Mouse (Mus musculus): ENCODE data around the gene Ptgr1.

Gene Ptgr1

DNA sequence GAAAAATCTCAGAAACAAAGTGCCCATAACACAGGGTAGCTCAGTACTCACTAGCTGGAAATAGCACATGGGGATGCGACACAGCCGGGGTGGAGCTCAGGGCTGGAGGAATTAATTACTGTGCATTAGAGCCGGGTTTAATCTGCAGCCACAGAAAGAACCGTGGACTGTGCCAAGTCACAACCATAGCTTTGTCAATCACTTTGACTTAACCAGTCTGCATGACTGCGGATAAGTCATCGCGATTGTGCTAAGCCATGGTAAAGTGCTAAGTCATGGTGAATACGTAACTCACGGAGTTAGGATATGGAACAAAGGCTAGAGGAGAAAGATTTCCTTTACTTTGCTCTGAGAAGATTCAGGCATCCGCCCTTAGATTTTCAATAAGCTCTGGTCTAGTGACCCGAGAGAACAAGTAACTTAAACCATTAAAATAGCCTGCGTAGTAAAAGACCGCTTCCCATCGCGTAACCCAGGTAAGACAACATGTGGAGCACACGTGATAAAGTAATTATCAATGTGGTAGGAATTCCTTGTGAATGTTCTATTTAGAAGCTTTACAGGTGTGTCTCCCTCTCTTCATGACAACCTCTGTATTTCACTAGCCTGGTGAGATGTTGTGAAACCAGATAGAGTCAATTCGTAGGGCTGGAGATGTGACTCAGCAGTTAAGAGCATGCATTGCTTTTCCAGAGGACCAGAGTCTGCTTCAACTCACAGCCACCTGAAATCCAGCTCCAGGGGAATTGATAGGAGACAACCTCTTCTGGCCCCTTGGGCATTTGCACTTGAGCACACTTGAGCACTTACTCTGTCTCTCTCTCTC is 3.9 kb upstream of the Ptgr1 start:
- no peak for DNase-seq (ENCODE audit: low read depth, low spot score)

DNA sequence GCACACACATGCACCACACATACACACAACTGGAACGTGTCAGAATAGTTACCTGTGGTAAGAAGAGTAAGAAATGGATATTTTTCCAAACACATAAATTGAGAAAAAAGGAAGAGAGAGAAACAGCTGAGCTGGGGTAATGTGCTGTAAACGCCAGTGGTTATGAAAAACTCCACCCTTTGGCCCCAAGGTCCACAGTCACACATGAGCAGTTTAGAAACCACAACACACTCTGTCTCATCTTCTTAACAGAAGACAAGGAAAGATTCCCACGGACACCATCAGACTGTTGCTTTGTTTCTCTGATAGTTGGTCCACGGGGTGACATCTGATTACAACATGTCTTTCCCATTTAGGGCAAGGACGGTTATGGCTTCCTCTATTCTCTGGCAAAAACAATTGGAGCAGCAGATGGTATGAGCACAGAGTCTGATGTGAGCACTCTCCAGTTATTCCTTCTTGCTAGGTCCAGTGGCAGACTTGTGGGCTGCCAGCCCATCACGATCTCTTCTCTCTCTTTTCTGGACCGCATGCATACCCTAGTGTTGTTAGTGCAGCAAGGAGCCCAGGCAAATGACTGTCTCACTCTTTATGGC is 2.5 kb upstream of the Ptgr1 start:
- DNase-seq (ENCODE audit: low read depth, low spot score), result peak; percentile 41

DNA sequence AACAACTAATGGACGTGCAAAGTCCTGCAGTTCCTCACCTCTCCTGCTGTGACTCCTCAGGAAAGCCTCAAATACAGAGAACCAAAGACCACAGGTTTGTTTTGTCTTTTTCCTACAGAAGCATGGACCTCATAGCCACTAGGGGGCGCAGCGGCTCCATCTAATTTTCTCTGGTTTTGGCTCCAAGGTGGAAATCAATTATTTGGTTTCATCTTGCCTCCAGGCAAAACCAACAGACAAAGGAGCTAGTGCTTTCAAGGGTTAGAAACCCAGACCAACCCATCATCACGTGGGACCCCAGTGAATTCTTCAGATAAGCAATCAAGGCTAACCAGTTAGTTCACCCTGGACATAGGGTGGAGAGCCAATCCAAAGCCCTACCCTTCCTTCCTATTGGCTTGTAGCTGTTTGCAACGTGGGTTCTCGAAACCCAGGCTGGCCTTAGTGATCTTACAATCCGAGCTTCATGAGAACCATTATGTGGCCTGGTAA is 1.7 kb downstream of the Ptgr1 start:
- peak; percentile 76 for DNase-seq (ENCODE audit: low read depth, low spot score)

DNA sequence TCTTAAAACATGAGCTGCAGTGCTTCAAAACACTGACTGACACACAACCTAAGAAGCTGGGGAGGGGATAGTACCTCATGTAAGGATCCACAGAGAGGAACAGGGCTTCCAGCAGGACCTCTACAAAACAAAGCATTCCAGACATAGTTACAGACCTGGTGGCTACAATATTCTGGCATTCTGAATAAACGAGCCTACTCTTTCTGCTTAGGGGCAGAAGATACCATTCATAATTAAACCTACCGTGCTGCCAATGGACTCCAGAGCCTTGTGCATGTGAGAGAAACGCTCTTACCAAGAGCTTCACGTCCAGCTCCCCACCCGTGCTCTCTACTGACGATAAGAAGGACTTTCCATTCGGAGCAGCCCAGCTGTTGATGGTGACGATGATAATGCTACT is 4.1 kb downstream of the Ptgr1 start:
- DNase-seq (ENCODE audit: low read depth, low spot score), result no peak

DNA sequence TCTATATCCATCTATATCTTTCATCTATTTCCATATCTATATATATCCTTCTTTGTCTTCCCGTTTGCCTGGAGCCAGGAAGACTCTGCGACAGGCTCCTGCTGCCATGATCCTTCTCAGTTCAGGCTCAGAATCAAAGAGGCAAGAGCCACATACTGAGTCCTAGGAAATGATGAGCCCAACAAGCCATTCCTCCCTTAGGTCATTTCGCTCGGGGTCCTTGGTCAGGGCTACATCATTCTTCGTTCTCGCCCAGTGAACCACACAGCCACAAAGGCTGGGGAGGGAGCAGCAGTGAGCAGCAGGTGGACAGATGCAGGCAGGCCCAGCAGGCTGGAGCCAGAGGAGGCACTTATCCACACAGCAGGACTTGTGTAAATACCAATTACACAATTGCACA is 5.5 kb downstream of the Ptgr1 start:
- DNase-seq (ENCODE audit: low read depth, low spot score), result no peak

DNA sequence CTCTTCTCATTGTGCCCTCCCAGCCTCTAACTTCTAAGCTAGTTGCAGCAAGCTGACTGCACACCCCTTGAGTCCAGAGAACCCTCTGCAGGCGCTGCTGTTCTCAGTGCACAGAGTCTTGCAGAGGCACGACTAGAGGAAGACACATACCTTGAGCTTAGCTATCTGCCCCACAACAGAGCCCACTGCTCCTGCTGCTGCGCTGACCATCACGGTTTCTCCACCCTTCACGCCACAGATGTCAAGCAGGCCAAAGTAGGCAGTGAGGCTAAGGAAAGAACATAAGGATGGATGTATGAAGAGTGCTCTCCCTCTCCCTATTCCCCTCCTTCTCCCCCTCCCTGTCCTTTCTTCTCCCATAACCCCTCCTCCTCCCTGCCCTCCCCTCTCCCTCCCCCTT is 11.2 kb downstream of the Ptgr1 start:
- no peak for DNase-seq (ENCODE audit: low read depth, low spot score)

DNA sequence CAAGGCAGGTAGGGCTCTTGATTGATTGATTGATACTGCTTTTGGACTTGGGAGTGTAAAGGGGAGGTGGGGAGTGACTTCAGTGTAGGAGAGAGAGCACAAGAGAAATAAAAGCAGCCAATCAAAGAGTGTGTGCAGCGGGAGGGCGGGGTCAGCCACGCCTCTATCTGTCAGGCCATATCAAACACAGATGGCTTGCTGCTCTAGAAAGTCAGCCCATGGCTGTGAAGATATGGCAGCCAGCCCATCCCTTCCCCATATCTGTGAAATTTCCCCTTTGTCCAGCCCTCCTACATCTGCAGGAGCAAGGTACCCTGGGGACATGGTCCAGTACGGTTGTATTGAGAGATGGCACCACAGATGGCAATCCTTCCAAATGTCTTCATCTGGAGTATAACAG is 16.2 kb downstream of the Ptgr1 start:
- DNase-seq (ENCODE audit: low read depth, low spot score), result no peak

DNA sequence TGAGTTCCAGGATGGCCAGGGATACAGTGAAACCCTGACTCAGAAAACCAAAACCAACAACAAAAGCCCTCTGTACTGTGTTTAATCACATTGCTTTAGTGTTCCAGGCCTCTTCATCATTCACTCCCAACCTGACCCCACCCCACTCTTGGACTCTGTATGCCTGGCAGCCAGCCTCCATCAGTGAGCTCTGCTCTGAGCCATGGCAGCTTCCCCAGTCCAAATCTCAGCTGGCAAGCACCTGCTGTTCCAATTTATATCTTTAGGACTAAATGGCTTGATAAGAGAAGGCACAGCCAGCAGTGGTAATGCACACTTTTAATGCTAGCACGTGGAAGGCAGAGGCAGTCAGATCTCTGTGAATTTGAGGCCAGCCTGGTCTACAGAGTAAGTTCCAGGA is 21.8 kb downstream of the Ptgr1 start:
- no peak for DNase-seq (ENCODE audit: low read depth, low spot score)

DNA sequence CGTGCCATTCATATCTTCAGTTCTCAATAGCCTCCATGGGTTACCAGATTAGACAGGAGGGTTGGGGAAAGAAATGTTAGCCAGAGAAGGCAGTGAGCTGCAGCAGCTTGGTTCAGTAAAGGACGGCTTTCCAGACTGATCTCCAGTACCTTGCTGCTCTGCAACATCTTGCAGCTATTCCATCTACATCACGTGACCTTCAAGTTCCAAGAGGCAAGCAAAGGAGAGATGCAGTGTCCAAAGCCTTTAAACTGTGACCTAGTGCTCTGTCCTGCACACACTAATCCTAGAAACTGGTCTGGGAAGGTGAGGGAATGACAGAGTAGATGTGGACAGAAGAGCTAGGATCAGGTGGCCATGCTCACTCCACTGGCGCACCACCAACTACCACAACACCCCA is 23.6 kb downstream of the Ptgr1 start:
- no peak for DNase-seq (ENCODE audit: low read depth, low spot score)

DNA sequence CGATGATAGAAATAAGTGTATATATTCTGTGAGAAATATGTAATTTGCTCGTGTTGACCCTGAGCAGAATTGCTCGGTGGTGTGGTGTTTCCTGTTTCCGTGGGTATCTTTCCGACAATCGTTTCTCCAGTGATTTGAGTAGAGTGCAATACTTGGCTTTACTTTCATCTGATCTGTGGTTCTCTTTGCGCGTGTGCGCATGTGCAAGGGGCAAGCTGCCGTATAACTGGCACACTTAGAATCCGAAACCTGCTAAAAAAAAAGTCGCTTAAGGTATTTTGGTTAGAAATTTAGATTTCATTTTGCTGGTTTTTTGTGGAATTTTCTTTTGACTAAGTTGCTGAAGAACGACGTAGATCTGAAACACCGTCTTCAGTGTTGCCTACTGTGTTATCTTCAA is 25.2 kb downstream of the Ptgr1 start:
- no peak for DNase-seq (ENCODE audit: low read depth, low spot score)

DNA sequence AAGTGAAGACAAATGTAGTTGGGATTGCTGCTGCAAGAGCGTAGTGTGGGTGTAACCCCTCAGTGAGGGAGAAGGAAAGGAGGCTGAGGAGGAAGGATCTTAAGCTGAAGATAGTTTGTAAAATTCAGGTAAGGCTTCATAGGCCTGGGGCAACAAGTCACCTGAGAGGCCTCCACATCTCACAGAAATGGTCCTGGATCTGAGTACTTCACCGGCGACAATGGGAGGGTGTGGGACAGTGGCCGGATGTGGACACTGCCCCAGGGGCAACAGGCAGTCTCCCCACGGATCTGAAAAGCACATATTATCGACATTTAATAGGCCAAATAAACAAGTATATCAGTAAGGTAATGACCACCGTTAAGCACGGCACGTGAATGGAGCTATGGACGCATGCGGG is 34.3 kb downstream of the Ptgr1 start:
- DNase-seq (ENCODE audit: low read depth, low spot score), result no peak

DNA sequence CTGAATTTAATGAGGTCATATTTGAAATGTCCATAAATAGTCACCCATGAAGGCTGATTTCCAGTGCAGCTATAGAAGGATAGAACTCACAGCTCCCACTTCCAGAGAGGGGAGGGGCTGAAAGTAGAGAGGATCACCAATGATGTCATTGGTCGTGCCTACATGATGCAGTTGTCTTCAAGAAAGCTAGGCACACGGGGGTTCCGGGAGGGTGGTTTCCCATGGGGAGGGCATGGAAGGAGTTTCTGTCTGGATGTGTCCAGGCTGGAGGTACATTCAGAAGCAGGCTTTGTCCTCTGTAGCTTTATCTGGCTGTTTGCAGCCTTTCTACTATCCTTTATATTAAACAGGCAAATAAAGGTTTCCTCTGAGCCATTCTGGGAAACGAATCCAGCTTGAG is 38.5 kb downstream of the Ptgr1 start:
- no peak for DNase-seq (ENCODE audit: low read depth, low spot score)

DNA sequence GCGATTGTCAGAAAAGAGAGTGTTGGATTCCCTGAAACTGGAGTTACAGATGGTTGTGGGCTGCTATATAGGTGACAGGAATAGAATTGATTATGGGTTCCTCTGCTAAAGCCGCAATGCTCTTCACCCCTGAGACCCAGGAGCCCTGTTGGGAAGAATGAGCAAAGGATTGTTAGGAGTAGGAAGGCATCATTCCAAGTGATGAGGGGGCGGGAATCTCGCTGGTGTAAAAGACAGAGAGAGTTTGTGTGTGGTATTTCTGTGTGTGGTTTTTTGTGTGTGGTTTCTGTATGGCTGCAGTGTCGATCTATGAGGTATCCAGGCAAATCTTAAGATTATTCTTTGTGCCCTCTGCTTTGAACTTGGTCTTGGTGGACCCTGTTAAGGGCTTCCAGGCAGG is 42.2 kb downstream of the Ptgr1 start:
- DNase-seq (ENCODE audit: low read depth, low spot score), result peak; percentile 76

DNA sequence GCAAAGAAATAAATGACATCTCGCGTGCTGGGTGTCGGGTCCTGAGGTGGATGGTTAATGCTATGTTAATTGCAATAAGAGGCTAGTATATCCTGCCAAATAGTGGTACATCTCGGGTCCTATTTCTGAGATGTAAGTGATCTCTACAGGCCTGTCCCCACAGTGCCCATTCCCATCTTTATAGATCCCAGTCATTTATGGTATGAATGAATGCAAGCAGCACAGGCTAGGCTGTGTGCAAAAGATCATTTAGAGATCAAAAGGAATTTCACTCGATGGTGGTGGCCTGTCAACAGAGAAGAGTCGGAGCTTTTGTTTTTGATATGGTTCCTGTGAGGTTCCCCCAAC is 42.7 kb downstream of the Ptgr1 start:
- no peak for DNase-seq (ENCODE audit: low read depth, low spot score)

DNA sequence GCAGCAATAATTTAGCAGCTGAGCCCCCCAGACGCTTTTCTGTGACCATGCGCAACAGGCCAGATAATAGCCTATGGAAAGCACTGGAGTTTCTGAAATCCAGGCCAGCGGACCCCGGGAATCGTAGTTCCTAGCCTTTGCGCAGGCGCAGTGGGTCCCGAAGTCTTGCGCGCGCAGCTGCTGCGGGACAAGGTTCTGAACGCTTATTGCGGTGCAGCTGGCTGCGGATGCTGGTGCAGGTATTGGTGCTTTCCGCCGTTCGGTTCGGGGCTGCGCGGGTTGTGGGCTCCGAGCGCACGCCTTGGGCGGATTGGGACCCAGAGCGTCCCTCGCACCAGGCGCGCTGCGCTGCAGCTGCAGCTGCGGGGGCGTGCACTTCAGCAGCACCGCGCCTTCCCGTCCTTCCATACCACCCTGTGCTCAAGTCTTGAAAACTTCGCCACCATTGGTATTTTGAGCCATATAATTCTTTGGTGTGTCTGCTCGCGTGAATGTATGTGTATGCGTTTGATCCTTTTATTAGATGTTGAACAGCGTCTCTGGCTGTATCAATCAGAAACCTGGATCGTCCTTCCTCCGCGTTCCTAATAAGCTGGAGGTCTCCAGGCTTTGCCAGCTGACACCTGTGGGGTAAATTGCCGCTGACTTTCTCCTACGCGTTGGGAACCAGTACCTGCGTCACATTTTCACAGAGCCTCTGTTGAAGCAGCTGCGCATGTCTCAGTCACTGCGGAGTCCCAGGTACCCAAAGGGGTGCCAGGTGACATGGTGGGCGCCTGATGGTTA is 43.3 kb downstream of the Ptgr1 start, which contains the start of gene Zkscan16:
TSS of gene Zkscan16 (plus strand) at position 209 of the 786 bp plus-strand sequence.
- peak; percentile 96 for DNase-seq (ENCODE audit: low read depth, low spot score)

DNA sequence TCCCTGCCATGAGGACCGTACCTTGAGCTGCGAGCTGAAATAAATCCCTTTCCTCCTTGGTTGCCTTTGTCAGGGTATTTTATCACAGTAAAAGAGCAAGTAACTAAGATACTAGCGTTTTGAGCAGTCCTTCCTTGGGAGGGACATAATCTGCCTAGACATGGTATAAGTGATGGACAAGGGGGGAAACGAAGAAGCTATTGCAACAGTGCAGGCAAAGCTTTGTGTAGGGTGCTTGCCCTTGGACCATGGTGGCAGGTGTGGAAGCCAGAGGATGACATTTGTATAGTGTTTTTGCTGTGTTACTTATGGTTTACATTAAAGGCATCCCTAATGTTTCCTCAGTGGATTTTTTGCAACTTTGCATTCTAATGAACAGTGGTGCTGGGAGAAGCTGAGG is 44.0 kb downstream of the Ptgr1 start:
- no peak for DNase-seq (ENCODE audit: low read depth, low spot score)

DNA sequence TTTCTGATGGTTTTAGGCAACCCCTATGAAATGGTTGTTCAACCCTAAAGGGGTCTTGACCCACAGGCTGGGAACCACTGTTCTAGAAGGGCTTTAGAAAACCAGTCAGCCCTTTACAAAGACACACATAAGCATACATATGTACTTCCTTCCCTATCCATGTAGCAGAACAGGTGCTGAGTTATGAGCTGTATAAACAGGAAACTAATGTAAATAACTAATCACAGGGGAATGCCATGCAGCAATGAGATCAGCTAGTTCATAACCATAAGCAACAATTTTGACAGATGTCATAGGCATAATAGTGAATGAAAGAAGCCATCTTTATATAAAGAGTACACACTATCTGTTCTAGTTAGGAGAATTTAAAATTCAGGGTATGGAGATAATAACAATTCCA is 45.3 kb downstream of the Ptgr1 start:
- no peak for DNase-seq (ENCODE audit: low read depth, low spot score)

DNA sequence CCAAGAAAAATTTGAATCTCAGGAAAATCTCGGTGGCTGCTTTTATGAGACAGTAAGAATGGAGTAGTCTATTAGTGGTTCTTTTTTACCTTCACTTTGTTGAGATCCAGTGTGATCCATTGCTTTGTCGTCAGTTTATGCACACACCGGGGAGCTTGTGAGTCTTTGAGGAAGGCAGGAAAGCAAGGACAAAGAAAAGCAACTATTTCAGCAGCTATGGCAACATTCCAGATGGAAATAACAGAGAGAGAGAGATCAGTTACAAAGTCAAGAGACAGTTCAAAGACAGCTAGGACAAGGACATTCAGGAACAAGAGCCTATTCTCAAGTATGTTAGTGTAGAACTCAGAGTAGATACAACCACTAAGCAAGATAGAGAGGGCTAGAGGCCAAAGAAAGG is 51.1 kb downstream of the Ptgr1 start:
- DNase-seq (ENCODE audit: low read depth, low spot score), result peak; percentile 10

DNA sequence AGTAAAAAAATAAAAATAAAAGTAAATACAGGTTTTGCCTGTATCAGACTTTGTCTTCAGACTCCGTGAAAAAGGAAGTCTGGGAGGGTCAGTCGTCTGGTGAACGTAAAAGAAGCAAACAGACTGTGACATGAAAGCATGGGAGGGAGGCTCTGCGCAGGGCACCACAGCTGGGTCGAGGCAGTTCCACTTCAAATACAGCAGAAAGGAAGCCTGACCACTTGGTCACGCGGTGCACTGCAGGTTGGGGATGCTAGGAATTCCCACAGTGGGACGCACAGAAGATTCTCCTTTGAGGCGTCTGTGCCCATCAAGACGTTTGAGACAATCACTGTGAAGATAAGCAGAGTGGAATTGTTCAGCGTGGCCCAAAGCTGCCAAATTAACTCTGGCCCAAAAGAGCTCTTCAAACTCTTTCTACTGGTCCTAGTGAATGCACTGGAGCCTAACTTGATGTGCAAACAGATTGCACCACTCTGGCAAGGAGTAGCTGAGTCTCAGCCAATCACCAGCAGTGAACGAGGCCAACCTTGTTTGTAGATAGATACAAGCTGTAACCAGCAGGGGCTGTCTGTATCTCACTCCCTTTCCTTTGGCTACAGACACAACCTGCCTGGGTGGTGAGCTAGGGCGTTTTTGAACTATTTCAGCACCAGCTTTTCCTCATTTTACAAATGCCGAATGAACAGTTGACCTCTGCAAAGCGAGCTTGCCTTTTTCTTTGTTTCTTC is 52.0 kb downstream of the Ptgr1 start:
- DNase-seq (ENCODE audit: low read depth, low spot score), result peak; percentile 90

DNA sequence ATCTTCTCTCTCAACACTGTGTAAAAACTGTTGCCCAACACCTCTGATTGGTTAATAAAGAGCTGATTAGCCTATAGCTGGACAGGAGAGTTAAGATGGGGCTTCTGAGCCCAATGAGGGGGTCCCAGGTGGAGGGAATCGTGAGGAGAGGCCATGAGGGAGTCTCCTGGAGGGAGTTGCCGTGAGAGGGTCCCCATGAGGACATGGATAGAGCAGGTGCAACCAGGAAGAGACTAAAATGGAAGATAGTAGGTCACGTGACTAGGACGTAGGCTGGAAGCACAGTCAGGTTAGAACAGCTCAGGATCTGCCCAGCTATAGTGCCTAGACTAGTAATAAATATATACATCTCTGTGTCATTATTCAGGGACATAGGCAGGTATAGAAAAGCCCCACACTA is 52.6 kb downstream of the Ptgr1 start:
- DNase-seq (ENCODE audit: low read depth, low spot score), result no peak

DNA sequence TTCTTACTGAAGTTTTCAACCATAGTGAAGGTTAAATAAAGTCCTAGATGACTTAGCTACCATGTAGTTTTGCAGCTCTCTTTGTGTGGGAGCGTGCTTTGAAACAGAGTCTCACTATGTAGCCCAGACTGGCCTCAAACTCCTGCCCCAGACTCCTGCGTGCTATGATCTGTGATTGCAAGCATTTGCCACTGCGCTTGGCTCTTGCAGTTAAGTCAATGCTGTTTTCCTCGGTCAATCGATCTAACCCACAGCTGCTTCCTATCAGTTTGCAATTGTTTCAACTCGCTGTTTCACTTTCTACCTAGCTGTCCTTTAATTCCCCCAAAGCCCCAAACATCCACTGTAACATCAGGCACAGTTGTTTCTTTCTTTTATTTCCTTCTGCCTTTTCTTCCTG is 54.4 kb downstream of the Ptgr1 start:
- DNase-seq (ENCODE audit: low read depth, low spot score), result no peak

DNA sequence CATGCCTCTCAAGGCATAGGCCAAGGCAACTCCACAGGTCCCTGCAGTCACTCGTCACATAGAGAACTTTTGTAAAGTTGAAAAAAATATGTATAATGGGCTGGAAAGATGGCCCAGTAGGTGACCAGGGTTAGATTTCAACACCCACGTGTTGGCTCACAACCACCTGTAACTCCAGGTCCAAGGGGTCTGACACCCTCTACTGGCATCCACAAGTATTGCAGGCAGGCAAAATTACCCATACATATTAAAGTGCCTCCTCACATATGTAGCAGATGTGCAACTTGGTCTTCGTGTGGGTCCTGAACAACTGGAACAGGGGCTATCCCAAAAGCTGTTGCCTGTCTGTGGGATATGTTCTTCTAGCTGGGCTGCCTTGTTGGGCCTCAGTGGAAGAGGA is 59.3 kb downstream of the Ptgr1 start:
- peak; percentile 21 for DNase-seq (ENCODE audit: low read depth, low spot score)

All from brain, adult 2 months (tissue).